Mouse (Mus musculus) forebrain, embryonic 10.5 days (tissue): ENCODE results near the gene BC004004. TPM values are rescaled to one million over a fixed set of nuclear protein-coding genes. Genes with fewer than 3 reads are reported as not detected.
A peak's percentile ranks its signal among the peaks of the same experiment; 100 is the strongest.

ENCODE experiments used
- DNase-seq: peaks from one replicate; pipeline ENCODE4 v3.0.0-alpha.2; 2017; ENCODE audit warnings: low spot score; ENCODE audit errors: extremely low spot score
- H3K27ac ChIP-seq: fragments of 300-500 bp; sonication (generic); 2 replicates; pipeline ENCODE4 v1.5.1; 2016; ENCODE audit warnings: mild to moderate bottlenecking
- H3K27me3 ChIP-seq: fragments of 300-500 bp; sonication (generic); 2 replicates; pipeline ENCODE4 v1.6.1; 2016; ENCODE audit warnings: mild to moderate bottlenecking; ENCODE audit not compliant: poor library complexity, severe bottlenecking
- H3K36me3 ChIP-seq: fragments of 300-500 bp; sonication (generic); replicated peaks from 2 replicates; pipeline ENCODE4 v1.6.1; 2016; ENCODE audit warnings: mild to moderate bottlenecking, moderate library complexity
- H3K4me1 ChIP-seq: fragments of 300-500 bp; sonication (generic); 2 replicates; pipeline ENCODE4 v1.6.1; 2016
- H3K4me3 ChIP-seq: fragments of 300-500 bp; sonication (generic); 2 replicates; pipeline ENCODE4 v1.5.1; 2016; ENCODE audit warnings: mild to moderate bottlenecking, moderate library complexity
- H3K9me3 ChIP-seq: fragments of 300-500 bp; sonication (generic); 2 replicates; pipeline ENCODE4 v1.6.1; 2016; ENCODE audit warnings: mild to moderate bottlenecking, moderate library complexity
- WGBS: fragments of 180-500 bp; shearing (Covaris S2); methylation state at CpG from one replicate; pipeline ENCODE4 v1.1.7; 2016; 5-methylcytosine and 5-hydroxymethylcytosine counted together
- polyA plus RNA-seq: library from polyadenylated mRNA; unstranded; fragments of >200 nt; fragmentation: Nextera tagmentation; extraction: Ambion mirVana; gene quantifications from 2 replicates; pipeline ENCODE4 v1.2.1, GENCODE M21; 2016

Gene BC004004
- polyA plus RNA-seq, 1 experiment from 2014 or later: 56.6 TPM

DNA sequence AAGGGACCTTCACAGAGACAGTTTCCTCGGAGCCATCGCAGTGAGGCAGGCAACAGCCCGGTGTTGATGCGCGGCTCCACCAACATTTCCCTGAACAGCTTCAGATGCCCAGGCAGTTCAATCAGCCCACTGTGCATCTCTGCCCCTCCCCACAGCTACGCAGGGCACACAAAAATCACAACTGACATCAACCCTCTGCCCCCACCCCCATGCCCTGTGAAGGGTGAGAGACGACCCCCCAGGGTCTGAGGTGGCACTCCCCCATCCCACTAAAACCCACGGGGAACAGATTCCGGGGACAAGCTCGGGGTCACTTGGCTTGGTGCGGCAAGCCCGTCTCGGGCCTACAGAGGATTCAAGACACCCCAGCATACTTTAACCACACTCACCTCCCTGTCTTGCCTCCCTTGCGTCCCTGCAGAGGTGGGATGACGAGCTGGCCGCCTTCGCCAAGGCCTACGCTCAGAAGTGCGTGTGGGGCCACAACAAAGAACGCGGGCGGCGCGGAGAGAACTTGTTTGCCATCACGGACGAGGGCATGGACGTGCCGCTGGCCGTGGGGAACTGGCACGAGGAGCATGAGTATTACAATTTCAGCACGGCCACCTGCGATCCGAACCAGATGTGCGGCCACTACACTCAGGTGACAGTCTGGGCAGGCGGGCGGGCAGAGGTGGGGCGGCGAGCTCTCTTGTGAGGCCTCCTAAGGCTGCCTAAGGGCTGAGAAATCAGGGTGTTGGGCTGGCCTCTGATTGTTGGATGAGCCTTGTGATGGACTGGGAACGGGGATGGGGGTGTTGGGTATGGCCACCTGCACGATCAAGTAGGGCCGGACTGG is 53.4 kb downstream of the BC004004 start:
- DNase-seq: no peak
- H3K36me3 ChIP-seq: no peaks in the 10 kb centered on the region
- H3K4me3 ChIP-seq: peak overlapping the region; percentile 37
- H3K9me3 ChIP-seq: no peaks in the 10 kb centered on the region
- H3K4me1 ChIP-seq: peaks cover 49% of the 10 kb centered on the region
- peak overlapping the region; percentile 59 for H3K27ac ChIP-seq
- WGBS: 9% methylated on average over 41 of the region's 41 CpGs
- H3K27me3 ChIP-seq: peaks cover 79% of the 10 kb centered on the region

- H3K4me1 ChIP-seq: peaks cover 54% of the 10 kb centered on the region
- no peaks in the 10 kb centered on the region for H3K9me3 ChIP-seq
- peaks cover 85% of the 10 kb centered on the region for H3K27me3 ChIP-seq
- H3K36me3 ChIP-seq: no peaks in the 10 kb centered on the region
- DNase-seq: peak; percentile 47
- 8% methylated on average over 18 of the region's 18 CpGs for WGBS
- peak overlapping the region; percentile 59 for H3K27ac ChIP-seq
- H3K4me3 ChIP-seq: peak overlapping the region; percentile 37
These were observed 54.0 kb downstream of the BC004004 start for GRCm38 (mm10) chr17:29322603-29322962.

GRCm38 (mm10) chr17:29323625-29324024 is 55.0 kb downstream of the BC004004 start:
- no peak overlapping the region for H3K27ac ChIP-seq
- peaks cover 94% of the 10 kb centered on the region for H3K27me3 ChIP-seq
- H3K4me1 ChIP-seq: peaks cover 63% of the 10 kb centered on the region
- 92% methylated on average over 3 of the region's 3 CpGs for WGBS
- no peaks in the 10 kb centered on the region for H3K9me3 ChIP-seq
- H3K4me3 ChIP-seq: no peak overlapping the region
- DNase-seq: no peak
- no peaks in the 10 kb centered on the region for H3K36me3 ChIP-seq

GRCm38 (mm10) chr17:29325831-29326230 is 57.2 kb downstream of the BC004004 start:
- H3K27me3 ChIP-seq: peaks cover 76% of the 10 kb centered on the region
- DNase-seq: no peak

DNA sequence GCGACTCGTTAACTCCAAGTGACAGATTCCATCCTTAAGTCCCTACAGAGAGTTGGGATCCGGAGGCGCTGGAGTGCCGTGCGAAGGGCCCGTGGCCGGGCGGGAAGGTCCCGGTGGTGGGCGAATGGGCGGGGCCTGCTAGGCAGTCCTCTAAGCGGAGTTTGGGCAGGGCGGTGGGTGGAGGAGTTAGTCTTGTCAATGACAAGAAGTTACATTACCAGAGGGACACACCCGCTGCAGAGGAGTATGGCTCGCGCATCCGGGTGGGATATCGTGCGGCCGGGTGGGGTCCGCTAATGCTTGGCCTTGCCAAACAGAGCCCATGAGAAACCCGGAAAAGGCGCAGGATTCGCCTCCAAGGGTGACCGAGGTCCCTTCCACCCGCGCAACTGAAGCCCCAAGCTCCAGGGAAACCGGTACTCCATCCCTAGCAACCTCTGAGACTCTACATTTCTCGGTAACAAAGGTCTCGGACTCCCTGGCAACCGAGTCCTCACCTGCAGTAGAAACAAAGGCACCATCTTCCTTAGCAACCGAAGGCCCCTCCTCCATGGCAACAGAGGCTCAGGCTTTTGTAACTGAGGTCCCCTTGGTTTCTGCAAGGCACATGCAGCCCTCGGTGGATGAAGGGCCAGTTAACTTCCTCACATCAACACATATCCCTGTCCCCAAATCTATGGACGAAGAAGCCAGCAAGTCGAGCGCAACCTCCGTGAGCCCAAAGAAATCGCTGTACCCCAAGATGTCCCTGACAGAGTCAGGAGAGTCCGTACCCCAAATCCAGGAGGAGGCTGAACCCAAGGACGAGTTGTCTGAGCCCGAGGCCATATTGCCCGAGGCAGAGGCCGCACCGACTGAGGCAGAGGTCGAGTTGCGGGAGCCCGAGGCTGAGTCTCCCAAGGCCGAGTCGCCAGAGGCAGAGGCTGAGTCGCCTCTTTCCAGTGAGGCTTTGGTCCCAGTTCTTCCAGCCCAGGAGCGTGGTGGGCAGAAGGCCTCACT is 58.2 kb downstream of the BC004004 start:
- Histone ChIP-seq H3K4me3 (peak overlapping the region; percentile 54), H3K27ac (peak overlapping the region; percentile 86), H3K27me3 (peaks cover 66% of the 10 kb centered on the region), H3K9me3 (no peaks in the 10 kb centered on the region), H3K4me1 (peaks cover 60% of the 10 kb centered on the region), H3K36me3 (peaks cover 18% of the 10 kb centered on the region)
- 7% methylated on average over 52 of the region's 52 CpGs for WGBS
- DNase-seq: peak; percentile 71

More at GRCm38 (mm10) chr17:29325831-29326230, 57.2 kb downstream of the BC004004 start:
- peaks cover 58% of the 10 kb centered on the region for H3K4me1 ChIP-seq
- H3K36me3 ChIP-seq: peaks cover 8% of the 10 kb centered on the region
- 39% methylated on average over 13 of the region's 13 CpGs for WGBS
- H3K4me3 ChIP-seq: peak overlapping the region; percentile 54
- no peaks in the 10 kb centered on the region for H3K9me3 ChIP-seq
- peak overlapping the region; percentile 86 for H3K27ac ChIP-seq

- no peak for DNase-seq
- H3K36me3 ChIP-seq: peaks cover 27% of the 10 kb centered on the region
- 82% methylated on average over 9 of the region's 9 CpGs for WGBS
- peak overlapping the region; percentile 86 for H3K27ac ChIP-seq
- H3K4me3 ChIP-seq: peak overlapping the region; percentile 54; the same call in 1 of the 2 replicates
- no peaks in the 10 kb centered on the region for H3K9me3 ChIP-seq
- H3K27me3 ChIP-seq: peaks cover 58% of the 10 kb centered on the region
- peaks cover 52% of the 10 kb centered on the region for H3K4me1 ChIP-seq
These were observed 59.1 kb downstream of the BC004004 start for GRCm38 (mm10) chr17:29327691-29328090.

GRCm38 (mm10) chr17:29330221-29330620 is 61.6 kb downstream of the BC004004 start:
- Histone ChIP-seq H3K4me1 (peaks cover 49% of the 10 kb centered on the region), H3K27ac (no peak overlapping the region), H3K4me3 (no peak overlapping the region), H3K36me3 (peaks cover 49% of the 10 kb centered on the region), H3K9me3 (no peaks in the 10 kb centered on the region), H3K27me3 (peaks cover 36% of the 10 kb centered on the region)
- DNase-seq: no peak
- 88% methylated on average over 3 of the region's 3 CpGs for WGBS

DNA sequence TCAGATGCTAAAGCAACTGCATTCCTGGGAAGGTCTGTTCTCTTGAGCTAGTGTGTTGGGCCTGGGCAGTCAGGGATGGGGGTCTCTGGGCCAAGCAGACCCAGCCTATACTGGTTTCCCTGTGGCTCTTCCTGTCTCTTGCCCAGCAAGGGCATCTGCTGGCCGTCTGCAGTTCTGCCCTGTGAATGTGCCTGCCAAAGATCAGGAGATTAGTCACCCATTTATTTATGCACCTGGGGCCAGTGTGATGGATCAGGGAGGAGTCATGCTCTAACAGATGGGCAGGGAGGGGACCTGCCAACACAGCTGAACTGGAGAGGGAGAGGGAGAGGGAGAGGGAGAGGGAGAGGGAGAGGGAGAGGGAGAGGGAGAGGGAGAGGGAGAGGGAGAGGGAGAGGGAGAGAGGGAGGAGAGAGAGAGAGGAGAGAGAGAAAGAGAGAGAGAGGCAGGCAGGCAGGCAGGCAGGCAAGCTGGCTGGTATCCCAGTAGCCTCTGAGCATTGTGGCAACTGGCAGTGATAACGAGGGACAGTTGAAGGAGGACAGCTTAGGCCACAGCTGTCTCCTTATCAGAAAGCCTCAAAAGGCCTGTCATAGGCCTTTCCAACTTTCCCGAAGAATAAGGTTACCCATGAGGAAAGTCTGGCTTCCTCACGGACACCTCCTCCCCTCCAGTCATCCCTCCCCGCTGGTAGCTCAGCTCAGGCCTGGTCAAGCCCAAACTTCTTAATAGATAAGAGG is 62.3 kb downstream of the BC004004 start:
- no peak for DNase-seq
- H3K4me3 ChIP-seq: no peak overlapping the region
- peaks cover 45% of the 10 kb centered on the region for H3K4me1 ChIP-seq
- peaks cover 32% of the 10 kb centered on the region for H3K27me3 ChIP-seq
- WGBS: 37% methylated on average over 5 of the region's 5 CpGs
- H3K27ac ChIP-seq: 0 out of 2 replicates have a peak overlapping the region, but pooled peaks have one; percentile 35
- H3K36me3 ChIP-seq: peaks cover 55% of the 10 kb centered on the region
- no peaks in the 10 kb centered on the region for H3K9me3 ChIP-seq

DNA sequence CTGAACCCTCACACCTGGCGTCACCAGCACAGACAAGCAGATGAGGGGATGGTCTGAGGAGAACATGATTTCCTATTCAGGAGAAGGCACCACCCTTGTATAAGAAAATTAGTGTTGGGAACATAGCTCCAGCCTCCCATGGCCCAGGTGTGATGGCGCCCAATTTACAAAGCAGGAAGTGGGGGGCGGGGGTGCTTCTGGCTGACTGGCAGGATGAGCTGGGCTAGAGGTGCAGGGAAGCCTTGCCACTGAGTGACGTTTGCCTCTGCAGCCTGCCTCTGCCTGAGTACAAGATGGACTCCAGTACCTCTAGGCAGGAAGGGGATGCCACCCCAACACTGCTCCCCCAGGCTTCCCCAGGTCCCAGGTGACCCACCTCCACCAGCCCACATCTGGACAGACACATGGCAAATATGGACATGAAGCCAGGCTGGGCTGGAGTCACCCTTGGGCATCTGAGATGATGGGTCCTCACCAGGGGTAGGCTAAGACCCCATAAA is 63.6 kb downstream of the BC004004 start:
- H3K27me3 ChIP-seq: peaks cover 18% of the 10 kb centered on the region
- no peaks in the 10 kb centered on the region for H3K9me3 ChIP-seq
- no peak for DNase-seq
- no peak overlapping the region for H3K4me3 ChIP-seq
- H3K27ac ChIP-seq: no peak overlapping the region
- H3K4me1 ChIP-seq: peaks cover 31% of the 10 kb centered on the region
- WGBS: 88% methylated on average over 4 of the region's 4 CpGs
- H3K36me3 ChIP-seq: peaks cover 69% of the 10 kb centered on the region

GRCm38 (mm10) chr17:29336266-29336990 is 67.8 kb downstream of the BC004004 start:
- Histone ChIP-seq H3K36me3 (peaks cover 93% of the 10 kb centered on the region), H3K4me1 (peaks cover 17% of the 10 kb centered on the region), H3K27me3 (no peaks in the 10 kb centered on the region), H3K4me3 (no peak overlapping the region), H3K9me3 (no peaks in the 10 kb centered on the region), H3K27ac (no peak overlapping the region)
- no peak for DNase-seq
- 93% methylated on average over 19 of the region's 19 CpGs for WGBS

- Histone ChIP-seq H3K27me3 (no peaks in the 10 kb centered on the region), H3K4me3 (no peak overlapping the region), H3K36me3 (peaks cover 93% of the 10 kb centered on the region), H3K9me3 (no peaks in the 10 kb centered on the region), H3K27ac (no peak overlapping the region), H3K4me1 (peaks cover 28% of the 10 kb centered on the region)
- no peak for DNase-seq
- WGBS: 94% methylated on average over 9 of the region's 9 CpGs
These were observed 69.6 kb downstream of the BC004004 start for GRCm38 (mm10) chr17:29337979-29338823.
